Mouse (Mus musculus): ENCODE measurements around the gene Tbc1d19. TPM values are rescaled to one million over a fixed set of nuclear protein-coding genes. Genes with fewer than 3 reads are reported as not detected.

Gene Tbc1d19
- total RNA-seq, 2 experiments from 2014 or later = 18.8 to 22.6 TPM

DNA sequence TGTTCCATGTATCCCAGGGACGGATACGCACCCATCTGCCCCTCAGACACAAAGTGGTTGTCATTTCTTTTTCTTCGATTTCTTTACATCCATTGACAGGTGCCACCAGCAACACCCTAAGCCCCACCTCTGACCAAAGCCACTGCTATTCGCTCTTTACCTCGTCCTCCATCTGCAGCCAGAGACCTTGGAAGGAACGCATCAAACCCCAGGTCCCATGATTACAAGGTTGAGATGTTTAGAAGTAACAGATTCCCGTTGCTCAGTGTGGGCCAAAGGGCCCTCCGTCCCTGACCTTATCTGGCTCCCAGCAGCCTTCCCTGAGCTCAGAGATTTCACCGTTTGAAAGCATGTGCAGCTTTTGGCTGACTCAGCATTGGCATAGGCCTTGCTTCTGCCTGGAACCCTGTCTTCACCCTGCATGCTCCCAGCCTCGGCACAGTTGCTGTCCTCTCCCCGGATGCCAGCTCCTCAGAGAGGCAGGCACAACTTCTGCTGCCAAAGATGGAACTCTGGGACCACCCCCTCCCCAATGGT is 134.0 kb downstream of the Tbc1d19 start:
- intact Hi-C loops (cut with DNase I; ENCODE audit: low total_unique reads) = loop anchor here (10.0 kb wide), 1 partner anchor 51 kb away; the partner anchor contains the start of gene Stim2
- no peak for DNase-seq

DNA sequence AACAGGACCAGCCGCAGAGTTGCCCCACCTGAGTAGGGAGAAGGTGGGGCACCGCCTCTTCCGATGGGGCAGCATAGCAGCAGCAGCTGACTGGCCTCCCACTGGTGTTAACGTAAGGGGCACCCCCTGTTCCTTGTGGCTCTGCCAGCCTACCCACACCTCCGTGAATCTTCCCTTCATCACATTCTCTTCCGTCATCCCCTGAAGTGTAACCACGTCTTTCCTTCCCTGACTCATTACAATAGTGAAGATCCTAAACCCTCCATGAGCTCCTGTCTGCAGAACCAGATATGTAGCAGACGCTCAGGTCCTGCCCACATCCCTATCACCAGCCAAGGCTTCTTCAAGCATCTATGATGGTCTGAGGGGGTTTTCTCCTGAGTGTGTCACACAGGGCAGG is 137.3 kb downstream of the Tbc1d19 start:
- DNase-seq = no peak
- intact Hi-C loops (cut with DNase I; ENCODE audit: low total_unique reads) = loop anchor here (10.0 kb wide), 1 partner anchor 48 kb away; the partner anchor contains the start of gene Stim2

DNA sequence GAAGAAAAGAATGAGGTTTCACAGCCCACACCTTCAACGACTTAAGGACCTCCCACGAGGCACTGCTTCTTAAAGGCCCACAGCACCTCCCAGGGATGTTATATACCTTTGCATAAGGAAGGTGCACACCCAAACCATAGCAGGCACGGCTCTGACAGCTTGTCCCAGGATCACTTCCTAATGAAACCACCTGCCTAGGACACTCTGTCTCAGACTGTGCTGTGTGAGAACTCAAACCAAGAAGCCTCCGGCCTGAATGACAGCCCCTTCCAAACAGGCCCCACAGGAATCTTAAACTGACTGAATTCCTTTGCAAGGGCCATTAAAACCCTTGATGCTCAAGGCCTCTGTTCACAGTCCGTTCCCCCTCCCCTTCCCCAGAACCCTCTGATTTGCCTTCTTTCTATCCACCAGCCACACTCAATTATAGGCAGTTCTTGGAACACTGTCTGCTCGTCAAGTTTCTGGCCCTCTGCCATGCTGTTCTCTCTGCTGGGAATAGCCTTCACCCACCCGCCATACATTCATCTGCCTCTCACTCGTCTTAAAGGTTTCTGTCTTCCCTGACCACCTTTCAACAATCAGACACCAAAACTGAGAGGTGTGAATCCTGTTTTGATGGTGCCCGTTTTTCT is 138.3 kb downstream of the Tbc1d19 start:
- no peak for DNase-seq
- intact Hi-C loops (cut with DNase I; ENCODE audit: low total_unique reads) = loop anchor here (10.0 kb wide), 1 partner anchor 47 kb away; the partner anchor contains the start of gene Stim2

DNA sequence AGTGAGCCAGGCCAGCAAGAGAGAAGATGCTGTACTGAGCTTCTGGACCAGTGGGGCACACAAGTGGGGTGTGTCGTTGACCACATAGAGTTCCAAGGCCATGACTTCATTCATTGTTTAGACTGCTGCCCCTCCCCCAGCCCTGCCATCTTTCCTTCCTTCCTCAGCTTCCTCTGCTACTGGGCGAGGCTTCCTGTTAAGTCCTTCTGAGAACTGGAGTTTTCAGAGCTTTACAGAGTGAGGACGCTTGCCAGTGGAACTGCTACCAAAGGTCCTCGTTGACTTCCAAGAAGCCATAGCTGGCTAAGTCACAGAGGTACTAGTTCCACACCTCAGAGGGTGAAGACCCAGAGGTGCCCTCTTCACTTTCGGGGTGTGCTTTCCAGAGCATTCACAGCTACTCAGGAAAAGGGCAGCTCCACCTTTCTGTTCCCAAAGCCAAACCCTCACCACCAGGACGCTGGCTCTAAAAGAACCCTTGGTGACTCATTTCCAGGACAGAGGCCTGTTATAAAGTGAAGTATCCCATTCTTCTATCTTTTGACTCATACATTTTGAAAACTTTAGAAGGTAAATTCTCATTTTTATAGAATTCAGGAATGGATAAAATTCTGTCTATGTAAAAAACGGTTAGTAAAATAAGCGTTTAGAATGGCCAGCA is 139.3 kb downstream of the Tbc1d19 start:
- DNase-seq = peak; percentile 46
- intact Hi-C loops (cut with DNase I; ENCODE audit: low total_unique reads) = loop anchor here (10.0 kb wide), 1 partner anchor 46 kb away; the partner anchor contains the start of gene Stim2

DNA sequence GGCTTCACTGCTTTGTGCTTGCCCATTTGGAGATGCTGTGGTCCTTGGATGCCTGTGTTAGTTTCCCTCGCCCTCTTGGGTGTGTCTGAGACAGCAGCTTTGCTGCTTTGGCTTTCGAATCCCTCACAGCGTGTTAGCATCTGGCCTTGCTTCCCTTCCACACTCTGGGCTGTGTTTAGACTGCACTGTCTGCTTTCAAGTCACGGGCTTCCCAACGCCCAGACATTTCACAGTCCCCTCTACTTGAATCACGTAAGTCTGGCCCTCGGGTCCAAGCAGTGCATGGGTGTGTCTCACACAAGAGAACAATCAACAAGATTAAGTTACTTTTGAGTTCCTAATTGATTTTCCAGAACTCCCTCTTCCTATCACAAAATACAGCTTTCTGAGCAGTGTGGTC is 140.8 kb downstream of the Tbc1d19 start:
- no peak for DNase-seq
- intact Hi-C loops (cut with DNase I; ENCODE audit: low total_unique reads) = no loop called here

DNA sequence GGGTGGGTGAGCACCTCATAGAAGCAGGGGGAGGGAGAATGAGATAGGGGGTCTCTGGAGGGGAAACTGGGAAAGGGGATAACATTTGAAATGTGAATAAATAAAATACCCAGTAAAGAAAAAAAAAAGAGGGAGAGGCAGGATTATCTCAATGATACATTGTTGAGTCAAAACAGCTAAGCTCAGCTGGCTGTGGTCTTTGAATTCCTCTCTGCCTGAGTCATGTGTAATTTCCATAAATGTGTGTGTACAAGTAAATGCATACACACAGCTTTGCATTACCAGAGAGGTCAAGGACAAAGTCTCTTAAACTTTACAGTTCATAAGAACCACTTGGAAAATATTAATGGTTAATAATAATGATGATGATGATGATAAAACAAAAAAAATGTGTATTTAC is 143.8 kb downstream of the Tbc1d19 start:
- no peak for DNase-seq
- intact Hi-C loops (cut with DNase I; ENCODE audit: low total_unique reads) = no loop called here

Other genes starting within 250 kb of the Tbc1d19 start
- not detected for gene Cckar, start 101.9 kb upstream of the Tbc1d19 start, total RNA-seq (2021)
- gene Stim2, start 188.9 kb downstream of the Tbc1d19 start, total RNA-seq (2021) = 10 to 100 TPM; 30.6 to 34.1 TPM